Mouse (Mus musculus): Measurements from ENCODE around the gene Lefty2. TPM values are rescaled to one million over a fixed set of nuclear protein-coding genes. Genes with fewer than 3 reads are reported as not detected.

Lefty2 gene
- not detected for polyA plus RNA-seq (2014; fragmentation: Illumina TruSeq; extraction: RNeasy Lipid Tissue Mini Kit (QIAGEN cat#74804); ENCODE audit: low replicate concordance)

DNA sequence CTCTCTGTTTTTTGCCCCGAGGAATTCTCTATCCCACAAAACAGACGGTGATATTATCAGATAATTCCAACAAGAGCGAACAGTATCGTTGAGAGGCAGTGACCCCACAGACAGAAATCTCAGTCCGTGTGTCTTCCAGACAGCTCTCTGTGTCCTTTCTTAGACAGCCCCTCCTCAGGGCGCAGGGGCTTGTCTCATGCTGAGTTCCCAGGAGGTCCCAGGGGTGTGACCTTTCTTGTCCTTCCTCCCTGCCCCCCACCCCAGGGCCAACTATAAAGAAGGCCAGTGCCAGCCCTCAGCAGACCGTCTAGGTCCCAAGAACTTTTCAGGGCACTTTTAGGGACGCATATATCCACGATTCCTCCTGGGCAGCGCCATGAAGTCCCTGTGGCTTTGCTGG, at the start of gene Lefty2:
TSS of gene Lefty2 (plus strand) at position 301 of the 400 bp plus-strand sequence.

DNA sequence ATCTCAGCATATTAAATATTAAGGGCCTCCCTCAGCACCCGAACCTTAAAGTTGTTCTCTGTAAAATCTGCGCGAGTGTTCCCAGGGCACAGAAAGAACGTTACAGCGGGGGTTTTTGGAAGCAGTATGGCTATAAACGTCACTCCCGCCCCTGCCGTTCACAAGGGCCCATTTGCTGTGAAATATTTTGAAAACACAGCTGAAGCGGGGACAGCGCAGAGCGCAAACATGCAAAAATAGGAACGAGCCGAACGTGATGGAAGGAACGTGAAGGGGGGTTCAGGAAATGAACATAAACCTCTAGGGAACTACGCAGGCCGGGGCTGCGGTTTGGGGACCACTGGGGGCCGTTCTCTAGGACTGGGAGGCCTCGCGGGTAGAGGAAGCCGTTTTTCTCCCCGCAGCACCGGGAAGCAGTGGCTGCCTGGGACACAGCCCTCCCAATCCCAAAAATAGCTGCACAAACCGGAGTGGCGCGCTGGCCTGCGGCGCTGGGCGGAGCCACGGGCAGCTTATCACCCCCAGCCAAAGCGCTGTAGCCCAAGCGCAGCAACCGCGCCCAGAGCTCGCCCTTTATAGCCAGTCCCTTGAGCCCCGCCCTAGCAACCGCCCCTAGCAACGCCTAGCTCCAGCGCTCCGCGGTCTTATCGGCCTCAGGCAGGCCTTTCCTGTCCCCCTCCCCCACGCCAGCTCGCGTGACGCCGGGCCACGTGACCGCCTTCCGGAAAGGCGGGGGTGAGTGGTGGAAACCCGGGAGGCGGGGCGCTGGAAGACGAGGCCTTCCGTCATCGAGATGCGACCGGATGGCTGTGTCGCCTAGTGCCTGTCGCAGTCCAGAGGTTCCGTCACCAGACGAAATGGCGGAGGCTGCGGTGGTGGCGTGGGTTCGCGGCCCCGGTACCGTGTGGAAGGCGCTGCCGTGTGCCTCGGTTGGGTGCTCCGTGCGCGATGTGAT, 42.3 kb upstream of the Lefty2 start, which contains the start of gene Sde2:
TSS of gene Sde2 (plus strand) at position 812 of the 955 bp plus-strand sequence.

GRCm38 (mm10) chr1:180904039-180904814, 11.3 kb downstream of the Lefty2 start, which contains the start of gene Pycr2:
Pycr2 (plus strand) TSS chr1:180904293.

GRCm38 (mm10) chr1:180934467-180935419, 41.8 kb downstream of the Lefty2 start, which contains the start of gene Lefty1:
Lefty1 (plus strand) TSS chr1:180935022.

DNA sequence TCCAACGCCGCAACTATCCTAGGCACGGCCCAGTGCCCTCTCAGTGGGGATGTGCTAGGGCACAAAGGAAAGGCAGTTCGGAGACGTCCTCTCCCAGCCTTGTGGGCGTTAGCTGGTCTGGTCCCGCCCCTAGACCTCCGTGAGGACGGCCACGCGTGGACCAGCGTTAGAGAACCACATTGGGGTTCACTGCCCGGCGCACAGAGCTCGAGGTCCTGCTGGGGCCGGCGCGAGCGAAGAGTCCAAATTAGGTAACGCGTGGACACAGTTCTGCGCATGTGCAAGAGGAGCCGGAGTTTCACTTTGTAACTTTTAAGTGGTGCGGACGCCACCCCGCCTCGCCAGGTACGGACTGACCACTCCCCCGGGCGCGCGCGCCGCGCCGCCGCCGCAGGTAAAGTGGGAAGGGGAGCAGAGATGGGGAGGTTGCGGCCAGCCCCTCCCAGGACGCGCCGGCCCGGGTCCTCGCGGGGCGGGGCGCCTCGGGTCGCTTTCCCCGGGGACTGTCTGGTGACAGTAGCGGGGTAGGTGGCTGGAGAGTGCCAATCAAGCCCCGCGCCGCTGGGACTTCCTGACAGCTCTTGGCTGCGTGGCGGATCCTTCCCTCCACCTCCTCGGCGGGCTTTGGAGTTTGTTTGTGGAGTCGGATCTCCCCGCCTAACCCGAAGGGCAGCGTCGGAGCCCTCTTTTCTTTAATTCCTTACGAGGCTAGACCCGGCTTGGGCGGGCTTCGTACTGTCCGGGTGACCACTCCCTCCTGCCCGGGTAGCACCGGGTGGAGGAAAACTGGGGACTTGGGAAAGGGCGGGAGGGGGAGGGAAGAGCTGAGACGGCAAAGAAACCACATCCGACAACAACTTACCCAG, 49.5 kb downstream of the Lefty2 start, which contains the start of gene Tmem63a:
TSS of gene Tmem63a (plus strand) at position 179 of the 866 bp plus-strand sequence.

Other genes starting within 250 kb of the Lefty2 start
- not detected for gene Mixl1, start 196.1 kb upstream of the Lefty2 start, polyA plus RNA-seq (2014; fragmentation: Illumina TruSeq; extraction: RNeasy Lipid Tissue Mini Kit (QIAGEN cat#74804); ENCODE audit: low replicate concordance)
- 54.5 TPM for gene Acbd3, start 167.1 kb upstream of the Lefty2 start, polyA plus RNA-seq (2014; fragmentation: Illumina TruSeq; extraction: RNeasy Lipid Tissue Mini Kit (QIAGEN cat#74804); ENCODE audit: low replicate concordance)
- gene H3f3a, start 79.2 kb upstream of the Lefty2 start, polyA plus RNA-seq (2014; fragmentation: Illumina TruSeq; extraction: RNeasy Lipid Tissue Mini Kit (QIAGEN cat#74804); ENCODE audit: low replicate concordance), result 1,891 TPM
- 17.6 TPM for gene Sde2, start 42.0 kb upstream of the Lefty2 start, polyA plus RNA-seq (2014; fragmentation: Illumina TruSeq; extraction: RNeasy Lipid Tissue Mini Kit (QIAGEN cat#74804); ENCODE audit: low replicate concordance)
- gene Pycr2, start 11.2 kb downstream of the Lefty2 start, polyA plus RNA-seq (2014; fragmentation: Illumina TruSeq; extraction: RNeasy Lipid Tissue Mini Kit (QIAGEN cat#74804); ENCODE audit: low replicate concordance), result 0.63 TPM
- gene Lefty1, start 41.9 kb downstream of the Lefty2 start, polyA plus RNA-seq (2014; fragmentation: Illumina TruSeq; extraction: RNeasy Lipid Tissue Mini Kit (QIAGEN cat#74804); ENCODE audit: low replicate concordance), result not detected
- 1.8 TPM for gene Tmem63a, start 49.2 kb downstream of the Lefty2 start, polyA plus RNA-seq (2014; fragmentation: Illumina TruSeq; extraction: RNeasy Lipid Tissue Mini Kit (QIAGEN cat#74804); ENCODE audit: low replicate concordance)
- gene Ephx1, start 127.8 kb downstream of the Lefty2 start, polyA plus RNA-seq (2014; fragmentation: Illumina TruSeq; extraction: RNeasy Lipid Tissue Mini Kit (QIAGEN cat#74804); ENCODE audit: low replicate concordance), result 45.4 TPM
- gene 9130409I23Rik, start 158.1 kb downstream of the Lefty2 start, polyA plus RNA-seq (2014; fragmentation: Illumina TruSeq; extraction: RNeasy Lipid Tissue Mini Kit (QIAGEN cat#74804); ENCODE audit: low replicate concordance), result 3.5 TPM